Comparison of ENCODE assay signal across 8 mouse cellular contexts in genomic region chr2:109578870-109579310, GRCm38 (mm10).
DNase-seq lines count a peak whose midpoint lies in the region; ATAC-seq and TF ChIP-seq lines count a peak whose summit lies in the region.

No protein-coding gene starts in this region.

- WGBS in forebrain, postnatal 0 days, result 4% methylated on average over 6 of the region's 6 CpGs
- WGBS in limb, embryonic 12.5 days, result 5% methylated on average over 6 of the region's 6 CpGs

- peak; percentile 55; the same call in 1 of the 2 replicates for TF ChIP-seq EP300 in ES-Bruce4 (IDR thresholded peaks at IDR 0.05; ENCODE audit: insufficient read depth, low read depth, low read length)

- no peak overlapping the region for H3K4me2 ChIP-seq in forebrain, postnatal 0 days (ENCODE audit: low read depth)
- peak overlapping the region; percentile 40 for H3K4me2 ChIP-seq in limb, embryonic 12.5 days

- no peak for TF ChIP-seq POLR2A in ES-Bruce4 (IDR thresholded peaks at IDR 0.05; ENCODE audit: insufficient read depth, low read length)

- peak; percentile 54 for DNase-seq in R1 (ENCODE audit: low read depth, low spot score)
- DNase-seq in forebrain, postnatal 0 days, result no peak
- DNase-seq in adrenal gland, postnatal 10 days, result no peak
- no peak for DNase-seq in layer of hippocampus, adult 9-11 months
- no peak for DNase-seq in frontal cortex, postnatal 36 days (ENCODE audit: low spot score in 2 of 2)

- H3K4me3 ChIP-seq in ES-Bruce4 (ENCODE audit: low read depth, low read length), result no peak overlapping the region
- H3K4me3 ChIP-seq in forebrain, postnatal 0 days (ENCODE audit: low read depth, low read length), result no peak overlapping the region
- H3K4me3 ChIP-seq in limb, embryonic 12.5 days (replicated peaks), result no peak overlapping the region

- H3K27ac ChIP-seq in ES-Bruce4 (ENCODE audit: insufficient read depth, low read length), result no peak overlapping the region
- no peak overlapping the region for H3K27ac ChIP-seq in forebrain, postnatal 0 days (ENCODE audit: low read depth, low read length)
- no peak overlapping the region for H3K27ac ChIP-seq in limb, embryonic 12.5 days

- H3K4me1 ChIP-seq in ES-Bruce4 (ENCODE audit: control insufficient read depth, insufficient read depth, low read length), result peaks cover 5% of the 10 kb centered on the region
- no peaks in the 10 kb centered on the region for H3K4me1 ChIP-seq in forebrain, postnatal 0 days (ENCODE audit: insufficient read depth)
- peaks cover 6% of the 10 kb centered on the region; the same call in 1 of the 2 replicates for H3K4me1 ChIP-seq in limb, embryonic 12.5 days (replicated peaks)

- H3K36me3 ChIP-seq in ES-Bruce4 (ENCODE audit: control insufficient read depth, insufficient read depth, low read length, poor library complexity, severe bottlenecking), result no peaks in the 10 kb centered on the region
- no peaks in the 10 kb centered on the region for H3K36me3 ChIP-seq in forebrain, postnatal 0 days (ENCODE audit: insufficient read depth)
- no peaks in the 10 kb centered on the region for H3K36me3 ChIP-seq in limb, embryonic 12.5 days

- no peak for TF ChIP-seq CTCF in ES-Bruce4 (IDR thresholded peaks at IDR 0.05; ENCODE audit: low read depth, low read length)
- no peak for TF ChIP-seq CTCF in forebrain, postnatal 0 days (IDR thresholded peaks at IDR 0.05; ENCODE audit: low read depth)

- H3K9ac ChIP-seq in ES-Bruce4 (ENCODE audit: low read depth, poor library complexity, severe bottlenecking), result no peak overlapping the region
- H3K9ac ChIP-seq in forebrain, postnatal 0 days, result no peak overlapping the region
- H3K9ac ChIP-seq in limb, embryonic 12.5 days (replicated peaks), result no peak overlapping the region

- peak; percentile 51; the same call in 1 of the 2 replicates for ATAC-seq in forebrain, postnatal 0 days
- ATAC-seq in limb, embryonic 12.5 days (ENCODE audit: insufficient number of reproducible peaks, insufficient read depth, low FRiP score, low TSS enrichment, low read depth), result peak; percentile 88
- ATAC-seq in frontal cortex, adult (ENCODE audit: low TSS enrichment), result no peak

- H3K9me3 ChIP-seq in ES-Bruce4 (replicated peaks; ENCODE audit: control insufficient read depth, insufficient read depth, low read length, poor library complexity, severe bottlenecking), result no peaks in the 10 kb centered on the region
- H3K9me3 ChIP-seq in forebrain, postnatal 0 days (ENCODE audit: low read length), result no peaks in the 10 kb centered on the region
- H3K9me3 ChIP-seq in limb, embryonic 12.5 days, result no peaks in the 10 kb centered on the region

- peaks cover 2% of the 10 kb centered on the region; the same call in 1 of the 2 replicates for H3K27me3 ChIP-seq in ES-Bruce4 (ENCODE audit: control insufficient read depth, insufficient read depth, low read length, poor library complexity, severe bottlenecking)
- no peaks in the 10 kb centered on the region for H3K27me3 ChIP-seq in forebrain, postnatal 0 days (ENCODE audit: insufficient read depth, low read length)
- no peaks in the 10 kb centered on the region for H3K27me3 ChIP-seq in limb, embryonic 12.5 days
